Mouse (Mus musculus) stomach, embryonic 15.5 days (tissue): ENCODE measurements around the gene March7. TPM values are rescaled to one million over a fixed set of nuclear protein-coding genes. Genes with fewer than 3 reads are reported as not detected.

Experiments
- ATAC-seq: fragments of 200-750 bp; cut with Nextera tagmentation; 2 replicates; pipeline ENCODE4 v1.8.0; 2017; ENCODE audit warnings: low read depth, moderate number of reproducible peaks, moderate TSS enrichment; ENCODE audit not compliant: insufficient read depth, low FRiP score
- H3K27ac ChIP-seq: fragments of 300-500 bp; sonication (generic); 2 replicates; pipeline ENCODE4 v1.5.1; 2015; ENCODE audit warnings: mild to moderate bottlenecking, inconsistent platforms
- H3K27me3 ChIP-seq: fragments of 300-500 bp; sonication (generic); replicated peaks from 2 replicates; pipeline ENCODE4 v1.6.1; 2015; ENCODE audit warnings: inconsistent platforms
- H3K36me3 ChIP-seq: fragments of 300-500 bp; sonication (generic); 2 replicates; pipeline ENCODE4 v1.6.1; 2015; ENCODE audit warnings: inconsistent platforms
- H3K4me1 ChIP-seq: fragments of 300-500 bp; sonication (generic); 2 replicates; pipeline ENCODE4 v1.6.1; 2015; ENCODE audit warnings: inconsistent platforms
- H3K4me2 ChIP-seq: fragments of 300-500 bp; sonication (generic); 2 replicates; pipeline ENCODE4 v1.6.1; 2015; ENCODE audit warnings: mild to moderate bottlenecking, inconsistent platforms
- H3K4me3 ChIP-seq: fragments of 300-500 bp; sonication (generic); replicated peaks from 2 replicates; pipeline ENCODE4 v1.5.1; 2015; ENCODE audit warnings: inconsistent platforms
- H3K9ac ChIP-seq: fragments of 300-500 bp; sonication (generic); 2 replicates; pipeline ENCODE4 v1.6.1; 2015; ENCODE audit warnings: inconsistent platforms
- H3K9me3 ChIP-seq: fragments of 300-500 bp; sonication (generic); 2 replicates; pipeline ENCODE4 v1.6.1; 2016; ENCODE audit warnings: inconsistent platforms
- WGBS: fragments of 180-500 bp; shearing (Covaris S2); methylation state at CpG from one replicate; pipeline ENCODE4 v1.1.7; 2015; 5-methylcytosine and 5-hydroxymethylcytosine counted together
- polyA plus RNA-seq: library from polyadenylated mRNA; unstranded; fragments of >200 nt; fragmentation: Nextera tagmentation; extraction: Ambion mirVana; gene quantifications from 2 replicates; pipeline ENCODE4 v1.2.1, GENCODE M21; 2015

Gene March7
- polyA plus RNA-seq, 1 experiment from 2014 or later, result 66.4 TPM

DNA sequence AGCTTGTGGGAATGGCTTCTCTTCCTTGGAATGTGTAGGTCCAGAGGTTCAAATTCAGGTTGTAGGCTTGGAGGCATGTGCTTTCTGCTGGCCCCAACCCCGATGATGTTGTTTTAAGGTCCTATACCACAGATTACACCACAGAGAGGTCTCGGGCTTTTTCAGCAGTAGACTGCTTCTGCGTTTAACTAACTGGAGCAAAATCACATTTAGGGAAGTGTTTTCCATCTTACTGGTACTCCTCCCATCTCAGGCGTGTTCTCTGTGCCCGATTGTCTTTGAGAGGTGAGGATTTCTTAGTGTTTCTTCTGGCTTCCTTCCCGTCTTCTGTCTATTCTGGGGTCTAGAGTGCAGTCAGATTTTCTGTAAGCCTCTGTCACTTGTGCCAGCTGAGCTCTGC lies 7.9 kb downstream of the March7 start:
- no peak overlapping the region for H3K4me3 ChIP-seq
- no peaks in the 10 kb centered on the region for H3K27me3 ChIP-seq
- H3K4me1 ChIP-seq, result peaks cover 8% of the 10 kb centered on the region
- H3K36me3 ChIP-seq, result peaks cover 2% of the 10 kb centered on the region; the same call in 1 of the 2 replicates
- H3K9me3 ChIP-seq, result no peaks in the 10 kb centered on the region
- ATAC-seq, result no peak
- WGBS, result 74% methylated on average over 6 of the region's 6 CpGs
- H3K9ac ChIP-seq, result no peak overlapping the region
- no peak overlapping the region for H3K4me2 ChIP-seq
- H3K27ac ChIP-seq, result no peak overlapping the region

DNA sequence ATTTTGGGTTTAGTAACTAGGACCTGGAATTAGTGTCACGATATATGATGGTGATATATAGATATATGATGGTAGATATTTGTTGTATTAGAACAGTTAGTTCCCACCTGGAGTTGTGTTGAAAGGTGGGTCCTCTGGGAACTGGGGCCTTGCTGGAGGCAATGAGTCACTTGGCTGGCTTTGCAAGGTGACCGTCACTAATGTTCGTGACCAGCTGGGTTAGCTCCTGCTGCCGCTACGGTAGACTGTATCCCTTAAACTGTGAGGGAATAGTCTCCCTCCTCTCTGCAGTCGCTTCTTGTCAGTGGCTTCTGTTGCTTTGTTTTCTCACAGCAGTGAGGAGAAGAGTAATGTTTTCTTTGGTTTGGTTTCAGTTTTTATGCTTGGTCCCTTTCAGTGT lies 11.5 kb downstream of the March7 start:
- Histone ChIP-seq H3K4me3 (no peak overlapping the region), H3K4me2 (no peak overlapping the region), H3K27ac (no peak overlapping the region), H3K9me3 (no peaks in the 10 kb centered on the region), H3K27me3 (no peaks in the 10 kb centered on the region), H3K36me3 (no peaks in the 10 kb centered on the region), H3K4me1 (peaks cover 8% of the 10 kb centered on the region; the same call in 1 of the 2 replicates), H3K9ac (no peak overlapping the region)
- WGBS, result 69% methylated on average over 6 of the region's 6 CpGs
- ATAC-seq, result no peak

DNA sequence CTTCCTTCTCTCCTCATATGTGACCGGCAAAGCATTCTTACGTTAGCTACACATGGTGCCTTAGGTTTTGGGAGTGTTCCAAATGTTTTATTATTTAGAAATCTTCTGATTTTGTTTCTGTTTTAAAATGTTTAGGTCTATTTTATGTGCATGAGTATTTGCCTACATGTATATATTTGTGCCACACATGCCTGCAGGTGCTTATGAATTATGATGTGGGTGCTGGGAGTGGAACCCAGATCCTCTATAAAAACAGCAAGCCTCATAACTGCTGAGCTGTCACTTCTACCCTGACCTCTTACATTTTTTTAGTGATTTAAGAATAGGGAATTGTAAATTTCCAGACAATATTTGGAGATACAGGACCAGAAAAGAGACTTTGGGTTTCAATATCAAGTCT lies 12.3 kb downstream of the March7 start:
- H3K27ac ChIP-seq, result no peak overlapping the region
- no peaks in the 10 kb centered on the region for H3K36me3 ChIP-seq
- no peak for ATAC-seq
- WGBS, result 80% methylated on average over 2 of the region's 2 CpGs
- H3K27me3 ChIP-seq, result no peaks in the 10 kb centered on the region
- no peak overlapping the region for H3K4me3 ChIP-seq
- H3K9me3 ChIP-seq, result no peaks in the 10 kb centered on the region
- 0 out of 2 replicates have a peak, but pooled peaks cover 3% of the 10 kb centered on the region for H3K4me1 ChIP-seq
- no peak overlapping the region for H3K9ac ChIP-seq
- no peak overlapping the region for H3K4me2 ChIP-seq

DNA sequence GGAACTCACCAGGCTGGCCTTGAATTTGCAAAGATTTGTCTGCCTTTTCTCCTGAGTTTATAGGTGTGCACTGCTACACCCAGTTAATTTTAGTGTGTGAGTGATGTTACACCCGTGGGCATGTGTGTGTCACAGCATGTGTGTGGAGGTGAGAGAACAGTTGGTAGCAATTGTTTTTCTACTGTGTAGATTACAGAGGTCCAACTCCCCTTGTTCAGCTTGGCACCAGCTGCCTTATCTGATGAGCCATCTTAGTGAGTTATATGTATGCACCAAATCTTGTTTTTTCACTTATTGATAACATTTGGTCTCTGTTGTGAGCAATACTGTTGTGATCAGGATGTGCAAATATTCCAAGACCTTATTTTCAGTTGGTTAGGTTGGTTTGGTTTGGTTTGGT lies 13.8 kb downstream of the March7 start:
- no peak overlapping the region for H3K4me3 ChIP-seq
- 75% methylated on average over 1 of the region's 1 CpGs for WGBS
- no peak for ATAC-seq
- no peaks in the 10 kb centered on the region for H3K36me3 ChIP-seq
- H3K9ac ChIP-seq, result no peak overlapping the region
- 0 out of 2 replicates have a peak, but pooled peaks cover 3% of the 10 kb centered on the region for H3K4me1 ChIP-seq
- H3K27me3 ChIP-seq, result no peaks in the 10 kb centered on the region
- H3K27ac ChIP-seq, result no peak overlapping the region
- H3K4me2 ChIP-seq, result no peak overlapping the region
- H3K9me3 ChIP-seq, result no peaks in the 10 kb centered on the region

DNA sequence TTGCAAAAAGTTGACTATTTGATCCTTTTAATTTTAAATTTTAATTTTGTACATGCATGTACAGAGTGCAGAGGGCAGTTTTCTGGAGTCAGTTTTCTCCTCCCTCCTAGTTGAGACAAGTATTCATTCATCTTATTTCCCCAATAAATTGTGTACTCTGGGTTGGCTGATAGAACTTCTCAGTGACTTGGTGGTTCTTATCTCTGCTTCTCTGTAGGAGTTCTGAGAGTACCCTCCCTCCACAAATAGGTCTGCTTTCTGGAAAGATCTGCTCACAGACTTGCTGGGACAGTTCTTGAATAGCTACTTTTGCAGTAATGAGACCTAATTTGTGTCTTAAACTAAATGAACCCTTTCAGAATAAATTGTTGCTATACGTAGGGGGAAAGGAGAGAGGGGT lies 18.8 kb downstream of the March7 start:
- H3K4me3 ChIP-seq, result no peak overlapping the region
- no peak overlapping the region for H3K4me2 ChIP-seq
- no peak overlapping the region for H3K27ac ChIP-seq
- H3K27me3 ChIP-seq, result no peaks in the 10 kb centered on the region
- peaks cover 6% of the 10 kb centered on the region; the same call in 1 of the 2 replicates for H3K36me3 ChIP-seq
- no peaks in the 10 kb centered on the region for H3K4me1 ChIP-seq
- 75% methylated on average over 1 of the region's 1 CpGs for WGBS
- no peak for ATAC-seq
- no peak overlapping the region for H3K9ac ChIP-seq
- H3K9me3 ChIP-seq, result no peaks in the 10 kb centered on the region

DNA sequence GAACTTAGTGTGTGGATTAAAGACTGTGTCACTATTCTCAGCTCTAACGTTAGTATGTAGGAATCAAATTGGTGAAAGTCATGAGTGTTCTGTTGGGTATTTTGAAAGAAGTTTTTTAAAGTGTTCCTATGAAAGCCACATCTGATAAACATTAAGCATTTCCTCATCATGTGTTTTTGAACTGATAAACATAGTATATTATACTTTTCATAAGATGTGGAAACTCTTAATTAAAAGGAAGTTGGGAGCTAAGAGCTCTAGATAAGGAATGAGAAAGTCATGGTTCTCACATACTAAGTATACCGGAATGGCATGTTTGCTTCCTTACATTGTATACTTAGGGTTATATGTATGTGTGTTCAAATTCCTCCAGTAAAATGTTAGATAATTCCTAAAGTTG lies 20.7 kb downstream of the March7 start:
- ATAC-seq, result no peak
- Histone ChIP-seq H3K9ac (no peak overlapping the region), H3K4me3 (no peak overlapping the region), H3K36me3 (peaks cover 11% of the 10 kb centered on the region; the same call in 1 of the 2 replicates), H3K4me1 (no peaks in the 10 kb centered on the region), H3K27ac (no peak overlapping the region), H3K9me3 (no peaks in the 10 kb centered on the region), H3K4me2 (no peak overlapping the region), H3K27me3 (no peaks in the 10 kb centered on the region)
- whole genome bisulfite sequencing, result 88% methylated on average over 2 of the region's 2 CpGs

DNA sequence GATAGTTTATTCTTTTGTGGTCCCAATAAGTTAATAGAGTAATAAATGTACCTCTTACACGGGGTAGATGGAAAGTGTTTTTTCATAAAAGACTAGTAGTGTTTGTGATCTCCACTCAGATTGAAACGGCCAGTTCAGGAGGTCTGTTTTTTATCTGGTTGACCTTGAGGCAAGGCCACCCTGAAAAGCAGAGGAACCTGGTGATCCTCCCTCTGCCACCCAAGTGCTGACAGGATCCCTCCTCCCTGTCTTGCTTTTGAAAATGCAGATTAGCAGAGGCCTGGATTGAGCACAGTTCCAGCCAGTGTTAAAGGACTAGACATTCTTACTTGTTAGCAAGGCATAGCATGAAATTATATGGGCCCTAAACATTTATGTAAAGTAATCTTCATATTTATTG lies 23.5 kb downstream of the March7 start:
- Histone ChIP-seq H3K36me3 (peaks cover 22% of the 10 kb centered on the region; the same call in 1 of the 2 replicates), H3K4me1 (no peaks in the 10 kb centered on the region), H3K27me3 (no peaks in the 10 kb centered on the region), H3K9ac (no peak overlapping the region), H3K9me3 (no peaks in the 10 kb centered on the region), H3K27ac (no peak overlapping the region), H3K4me2 (no peak overlapping the region), H3K4me3 (no peak overlapping the region)
- ATAC-seq, result no peak
- WGBS, result 48% methylated on average over 2 of the region's 2 CpGs

DNA sequence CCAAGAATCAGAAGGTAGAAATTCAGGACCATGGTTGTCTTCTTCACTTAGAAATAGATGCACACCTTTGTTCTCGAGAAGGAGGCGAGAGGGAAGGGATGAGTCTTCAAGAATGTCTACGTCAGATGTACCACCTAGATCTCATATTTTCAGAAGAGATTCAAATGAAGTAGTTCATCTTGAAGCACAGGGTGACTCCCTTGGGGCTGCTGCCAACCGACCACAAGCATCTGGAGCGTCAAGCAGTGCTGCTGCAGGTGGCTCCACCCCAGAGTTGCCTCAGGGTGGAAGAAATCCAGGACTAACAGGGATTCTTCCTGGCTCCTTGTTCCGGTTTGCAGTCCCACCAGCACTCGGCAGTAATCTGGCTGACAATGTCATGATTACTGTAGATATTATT lies 24.8 kb downstream of the March7 start:
- Histone ChIP-seq H3K4me2 (no peak overlapping the region), H3K9ac (no peak overlapping the region), H3K4me3 (no peak overlapping the region), H3K27ac (no peak overlapping the region), H3K36me3 (peaks cover 26% of the 10 kb centered on the region; the same call in 1 of the 2 replicates), H3K9me3 (no peaks in the 10 kb centered on the region), H3K27me3 (no peaks in the 10 kb centered on the region), H3K4me1 (no peaks in the 10 kb centered on the region)
- WGBS, result 88% methylated on average over 7 of the region's 7 CpGs
- ATAC-seq, result no peak

DNA sequence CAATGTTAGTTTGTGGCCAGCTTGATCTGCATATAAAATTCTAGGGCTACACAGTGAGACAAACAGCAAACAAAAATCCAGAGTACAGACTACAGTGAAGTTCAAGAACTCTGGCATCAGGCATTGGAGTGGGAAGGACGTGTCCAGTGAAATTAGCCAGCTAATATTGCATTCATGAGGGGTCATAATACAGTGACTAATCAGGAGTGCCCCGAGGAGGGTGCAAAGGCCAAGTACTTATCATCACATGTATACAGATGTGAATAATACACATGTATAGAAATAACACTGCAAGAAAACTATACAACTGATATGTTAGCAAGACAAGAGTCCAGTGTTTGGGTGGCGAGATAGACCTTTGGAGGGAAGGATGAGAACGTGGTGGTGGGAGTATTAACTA lies 43.1 kb downstream of the March7 start:
- H3K4me2 ChIP-seq, result no peak overlapping the region
- H3K4me1 ChIP-seq, result no peaks in the 10 kb centered on the region
- peaks cover 11% of the 10 kb centered on the region; the same call in 1 of the 2 replicates for H3K36me3 ChIP-seq
- no peak overlapping the region for H3K4me3 ChIP-seq
- no peaks in the 10 kb centered on the region for H3K9me3 ChIP-seq
- 80% methylated on average over 4 of the region's 4 CpGs for WGBS
- H3K9ac ChIP-seq, result no peak overlapping the region
- no peak overlapping the region for H3K27ac ChIP-seq
- H3K27me3 ChIP-seq, result no peaks in the 10 kb centered on the region
- ATAC-seq, result no peak

DNA sequence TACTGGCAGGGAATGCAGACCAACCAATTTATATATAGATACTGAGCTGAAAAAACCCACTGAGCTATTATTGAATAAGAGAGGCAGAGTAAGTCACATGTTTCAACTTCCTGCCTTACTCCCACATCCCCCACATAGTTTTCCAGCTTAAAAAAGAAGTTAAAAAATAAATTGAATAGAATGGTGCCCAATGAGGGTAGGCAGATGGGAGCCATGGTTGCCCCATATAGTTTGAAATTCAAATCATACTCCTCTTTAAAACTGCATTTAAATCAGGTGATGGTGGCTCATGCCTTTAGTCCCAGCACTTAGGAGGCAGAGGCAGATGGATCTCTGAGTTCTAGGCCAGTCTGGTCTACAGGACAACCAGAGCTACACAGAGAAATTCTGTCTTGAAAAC lies 43.8 kb downstream of the March7 start:
- Histone ChIP-seq H3K36me3 (peaks cover 11% of the 10 kb centered on the region; the same call in 1 of the 2 replicates), H3K4me1 (no peaks in the 10 kb centered on the region)
- no peak for ATAC-seq

DNA sequence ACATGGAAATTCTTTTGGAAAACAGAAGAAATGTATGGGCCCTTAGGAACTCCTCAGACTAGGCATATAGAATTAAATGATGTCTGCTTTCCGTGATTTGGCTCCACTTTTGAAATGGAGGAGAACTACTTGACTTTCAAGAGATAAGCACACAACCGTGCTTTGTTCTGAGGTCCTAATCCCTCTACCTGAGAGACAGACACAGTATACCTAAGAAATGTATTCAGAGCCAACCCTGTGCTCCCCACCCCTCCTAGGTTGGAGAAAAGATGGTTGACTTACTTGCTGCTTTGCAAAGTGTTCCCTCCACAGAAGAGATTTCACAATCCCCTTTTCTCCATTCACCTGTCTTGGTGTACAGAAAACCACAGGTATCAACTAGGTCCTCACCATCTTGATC lies 47.1 kb downstream of the March7 start:
- no peaks in the 10 kb centered on the region for H3K36me3 ChIP-seq
- H3K9me3 ChIP-seq, result no peaks in the 10 kb centered on the region
- H3K27me3 ChIP-seq, result no peaks in the 10 kb centered on the region
- ATAC-seq, result no peak
- no peak overlapping the region for H3K27ac ChIP-seq
- H3K4me2 ChIP-seq, result no peak overlapping the region
- H3K4me3 ChIP-seq, result no peak overlapping the region
- H3K9ac ChIP-seq, result no peak overlapping the region
- no peaks in the 10 kb centered on the region for H3K4me1 ChIP-seq
- 75% methylated on average over 2 of the region's 2 CpGs for WGBS

More for the DNA sequence above, 43.8 kb downstream of the March7 start:
- H3K27me3 ChIP-seq, result no peaks in the 10 kb centered on the region
- H3K9ac ChIP-seq, result no peak overlapping the region
- H3K27ac ChIP-seq, result no peak overlapping the region
- no peak overlapping the region for H3K4me2 ChIP-seq
- H3K9me3 ChIP-seq, result no peaks in the 10 kb centered on the region
- H3K4me3 ChIP-seq, result no peak overlapping the region

DNA sequence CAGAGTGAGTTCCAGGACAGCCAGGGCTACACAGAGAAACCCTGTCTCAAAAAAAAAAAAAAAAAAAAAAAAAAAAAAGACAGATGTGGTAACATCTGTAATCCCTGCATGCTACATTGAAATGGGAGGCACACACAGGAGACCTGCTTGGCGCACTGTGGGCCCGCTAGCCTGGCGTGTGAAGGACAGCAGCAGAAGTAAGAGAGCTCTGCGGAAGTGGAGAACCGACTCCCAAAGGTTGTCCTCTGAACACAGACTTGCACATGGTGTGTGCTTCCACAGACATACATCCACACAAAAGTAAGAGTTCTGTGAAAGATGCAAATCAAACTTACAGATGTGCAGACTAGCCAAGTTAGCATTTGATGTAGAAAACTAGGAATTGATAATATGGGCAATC lies 49.5 kb downstream of the March7 start:
- H3K4me3 ChIP-seq, result no peak overlapping the region
- 91% methylated on average over 5 of the region's 5 CpGs for WGBS
- no peak for ATAC-seq

More for the DNA sequence above, 49.5 kb downstream of the March7 start:
- Histone ChIP-seq H3K27ac (no peak overlapping the region), H3K9ac (no peak overlapping the region), H3K27me3 (no peaks in the 10 kb centered on the region), H3K4me1 (no peaks in the 10 kb centered on the region), H3K36me3 (no peaks in the 10 kb centered on the region), H3K9me3 (no peaks in the 10 kb centered on the region), H3K4me2 (no peak overlapping the region)
